Mouse (Mus musculus) erythroblast, embryonic 14.5 days (primary cell): ENCODE data around the gene Rfk. TPM values are rescaled to one million over a fixed set of nuclear protein-coding genes. Genes with fewer than 3 reads are reported as not detected.

Source experiments
- H3K27me3 ChIP-seq: 2 replicates; pipeline ENCODE4 v1.6.1; 2012; ENCODE audit warnings: inconsistent platforms; ENCODE audit not compliant: control insufficient read depth
- H3K36me3 ChIP-seq: 2 replicates; pipeline ENCODE4 v1.6.1; 2012; ENCODE audit warnings: mild to moderate bottlenecking, inconsistent platforms; ENCODE audit not compliant: control insufficient read depth
- H3K4me1 ChIP-seq: 2 replicates; pipeline ENCODE4 v1.6.1; 2012; ENCODE audit warnings: inconsistent platforms; ENCODE audit not compliant: control insufficient read depth
- H3K4me3 ChIP-seq: replicated peaks from 2 replicates; pipeline ENCODE3; 2012; ENCODE audit warnings: moderate library complexity, mild to moderate bottlenecking, inconsistent platforms
- H3K9me3 ChIP-seq: 2 replicates; pipeline ENCODE4 v1.6.1; 2012; ENCODE audit warnings: low read length, inconsistent platforms, mixed read lengths; ENCODE audit not compliant: control insufficient read depth
- GATA1 ChIP-seq: IDR thresholded peaks from 2 replicates; pipeline ENCODE4 v1.6.1; 2012; ENCODE audit warnings: low read length, inconsistent platforms, mixed read lengths
- TAL1 ChIP-seq: IDR thresholded peaks from 3 replicates; pipeline ENCODE4 v1.6.1; 2012; ENCODE audit warnings: low read length, inconsistent platforms, mixed read lengths
- polyA plus RNA-seq: library from polyadenylated mRNA; stranded (reverse); fragments of >175 nt; gene quantifications from 2 replicates; pipeline ENCODE4 v1.2.3, GENCODE M21; 2012

Rfk gene
- polyA plus RNA-seq, 1 experiment: 7.2 TPM

- TF ChIP-seq TAL1: no peak
- no peak for TF ChIP-seq GATA1
- H3K4me1 ChIP-seq: peaks cover 6% of the 10 kb centered on the region
These were observed 21.1 kb upstream of the Rfk start, which contains the start of gene Gcnt1 for GRCm38 (mm10) chr19:17372701-17373100. TSS of gene Gcnt1 (minus strand) at chr19:17372844.

GRCm38 (mm10) chr19:17378845-17379244, 15.0 kb upstream of the Rfk start:
- no peak for TF ChIP-seq GATA1
- no peak for TF ChIP-seq TAL1
- H3K36me3 ChIP-seq: no peaks in the 10 kb centered on the region

More at GRCm38 (mm10) chr19:17372701-17373100, 21.1 kb upstream of the Rfk start, which contains the start of gene Gcnt1:
- no peaks in the 10 kb centered on the region for H3K9me3 ChIP-seq
- H3K4me3 ChIP-seq: no peak within 1 kb of the TSS
- no peaks in the 10 kb centered on the region for H3K27me3 ChIP-seq
- H3K36me3 ChIP-seq: no peaks in the 10 kb centered on the region

DNA sequence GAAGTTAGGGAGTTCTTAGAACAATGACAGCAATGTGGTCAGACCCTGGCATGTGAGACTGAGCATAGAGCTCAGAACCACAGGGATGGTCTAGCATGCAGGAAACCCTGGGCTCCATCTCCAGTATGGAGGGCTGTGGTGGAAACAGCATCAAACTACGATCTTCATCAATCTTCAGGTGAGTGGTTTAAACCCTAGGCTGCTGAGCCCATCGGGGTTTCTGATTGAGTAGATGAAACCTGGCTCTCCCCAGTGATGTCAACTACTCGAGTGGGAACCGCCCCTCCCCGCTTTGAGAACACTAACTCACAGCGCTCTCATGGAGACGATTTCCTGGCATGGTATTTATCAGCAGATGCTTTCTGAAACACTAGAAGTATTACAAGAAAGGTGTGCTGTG, 13.3 kb upstream of the Rfk start:
- Histone ChIP-seq H3K27me3 (no peaks in the 10 kb centered on the region), H3K4me3 (no peak overlapping the region), H3K36me3 (no peaks in the 10 kb centered on the region), H3K4me1 (peaks cover 16% of the 10 kb centered on the region), H3K9me3 (no peaks in the 10 kb centered on the region)
- TF ChIP-seq TAL1: no peak
- no peak for TF ChIP-seq GATA1

More at GRCm38 (mm10) chr19:17378845-17379244, 15.0 kb upstream of the Rfk start:
- no peaks in the 10 kb centered on the region for H3K9me3 ChIP-seq
- H3K27me3 ChIP-seq: no peaks in the 10 kb centered on the region
- no peak overlapping the region for H3K4me3 ChIP-seq
- H3K4me1 ChIP-seq: peaks cover 8% of the 10 kb centered on the region

DNA sequence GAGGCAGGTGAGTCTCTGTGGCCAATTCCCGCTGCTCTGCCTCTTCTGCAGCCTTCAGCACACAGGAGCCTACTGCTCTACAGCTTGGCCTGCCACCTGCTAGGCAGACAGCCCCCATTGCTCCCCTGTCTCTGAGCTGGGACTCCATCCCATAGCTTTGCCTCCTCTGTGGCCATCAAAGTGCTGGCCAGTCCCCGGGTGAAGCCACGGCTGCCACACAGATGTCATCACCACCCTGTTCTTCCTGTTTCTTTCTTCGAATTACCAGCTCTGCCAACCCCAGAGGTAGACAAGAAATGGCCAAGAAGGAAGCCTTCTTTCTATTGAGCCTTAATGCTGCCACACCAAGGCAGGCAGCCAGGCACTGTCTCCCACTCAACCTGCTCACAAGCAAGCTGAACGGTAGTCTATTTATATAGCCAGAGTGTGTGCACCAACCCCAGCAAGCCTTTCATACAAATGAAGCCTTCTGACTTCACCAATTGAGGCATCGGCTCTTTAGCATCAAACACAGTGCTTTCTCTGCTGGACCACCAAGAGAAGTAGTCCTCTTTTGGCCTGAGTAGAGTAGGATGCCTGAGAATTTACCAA, 10.9 kb upstream of the Rfk start:
- H3K4me1 ChIP-seq: peaks cover 16% of the 10 kb centered on the region
- no peaks in the 10 kb centered on the region for H3K27me3 ChIP-seq
- no peaks in the 10 kb centered on the region for H3K9me3 ChIP-seq
- TF ChIP-seq GATA1: no peak
- H3K36me3 ChIP-seq: no peaks in the 10 kb centered on the region
- no peak overlapping the region for H3K4me3 ChIP-seq

GRCm38 (mm10) chr19:17385022-17385421, 8.8 kb upstream of the Rfk start:
- Histone ChIP-seq H3K9me3 (no peaks in the 10 kb centered on the region), H3K36me3 (no peaks in the 10 kb centered on the region), H3K27me3 (no peaks in the 10 kb centered on the region), H3K4me3 (no peak overlapping the region), H3K4me1 (peaks cover 31% of the 10 kb centered on the region)
- no peak for TF ChIP-seq GATA1
- TF ChIP-seq TAL1: no peak

DNA sequence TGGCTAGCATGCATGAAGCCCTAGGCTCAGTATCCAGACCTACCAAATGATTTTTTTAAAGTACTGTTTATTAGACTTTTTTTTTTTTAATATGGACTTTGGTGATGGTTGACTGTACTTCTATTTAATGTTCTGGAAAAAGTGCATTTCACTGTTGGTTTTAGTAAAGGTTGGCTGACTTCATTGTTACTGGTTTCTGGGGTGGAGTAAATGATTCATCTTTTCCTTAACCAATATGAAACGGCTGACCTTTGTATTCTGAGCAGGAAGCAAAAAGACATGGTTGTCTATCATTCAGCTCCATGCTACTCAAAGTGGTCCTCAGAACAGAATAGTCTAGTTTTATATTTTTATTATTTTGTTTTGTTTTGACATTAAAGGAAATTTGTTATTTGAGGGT, 8.4 kb upstream of the Rfk start:
- Histone ChIP-seq H3K36me3 (no peaks in the 10 kb centered on the region), H3K4me1 (peaks cover 31% of the 10 kb centered on the region), H3K27me3 (no peaks in the 10 kb centered on the region), H3K9me3 (no peaks in the 10 kb centered on the region), H3K4me3 (no peak overlapping the region)
- TF ChIP-seq TAL1 (no peak), GATA1 (no peak)

- peaks cover 31% of the 10 kb centered on the region for H3K4me1 ChIP-seq
- TF ChIP-seq TAL1: no peak
- TF ChIP-seq GATA1: no peak
These were observed 7.4 kb upstream of the Rfk start for GRCm38 (mm10) chr19:17386424-17386823.

GRCm38 (mm10) chr19:17388404-17388803, 5.4 kb upstream of the Rfk start:
- H3K4me3 ChIP-seq: no peak overlapping the region
- no peaks in the 10 kb centered on the region for H3K9me3 ChIP-seq
- H3K36me3 ChIP-seq: no peaks in the 10 kb centered on the region
- TF ChIP-seq GATA1: no peak
- TF ChIP-seq TAL1: no peak
- peaks cover 39% of the 10 kb centered on the region for H3K4me1 ChIP-seq
- H3K27me3 ChIP-seq: peaks cover 6% of the 10 kb centered on the region

More at GRCm38 (mm10) chr19:17386424-17386823, 7.4 kb upstream of the Rfk start:
- Histone ChIP-seq H3K36me3 (no peaks in the 10 kb centered on the region), H3K4me3 (no peak overlapping the region), H3K27me3 (no peaks in the 10 kb centered on the region), H3K9me3 (no peaks in the 10 kb centered on the region)

GRCm38 (mm10) chr19:17392866-17393265, 977 bp upstream of the Rfk start:
- Histone ChIP-seq H3K4me3 (peak overlapping the region; percentile 97), H3K4me1 (peaks cover 52% of the 10 kb centered on the region), H3K9me3 (no peaks in the 10 kb centered on the region), H3K27me3 (peaks cover 6% of the 10 kb centered on the region), H3K36me3 (peaks cover 27% of the 10 kb centered on the region)
- TF ChIP-seq GATA1 (no peak), TAL1 (no peak)

- H3K9me3 ChIP-seq: no peaks in the 10 kb centered on the region
- H3K4me1 ChIP-seq: peaks cover 39% of the 10 kb centered on the region
- no peak for TF ChIP-seq GATA1
- no peak for TF ChIP-seq TAL1
- H3K27me3 ChIP-seq: peaks cover 6% of the 10 kb centered on the region
- H3K4me3 ChIP-seq: no peak overlapping the region
- peaks cover 64% of the 10 kb centered on the region for H3K36me3 ChIP-seq
These were observed 3.0 kb downstream of the Rfk start for GRCm38 (mm10) chr19:17396802-17397201.
